Mouse (Mus musculus) intestine, embryonic 14.5 days (tissue): Measurements from ENCODE around the gene Chd4. TPM values are rescaled to one million over a fixed set of nuclear protein-coding genes. Genes with fewer than 3 reads are reported as not detected.

Experiments
- ATAC-seq: fragments of 200-750 bp; cut with Nextera tagmentation; replicated peaks from 2 replicates; pipeline ENCODE4 v1.8.0; 2017; ENCODE audit warnings: low read depth, moderate number of reproducible peaks, moderate TSS enrichment, moderate library complexity; ENCODE audit not compliant: low FRiP score, low TSS enrichment
- DNase-seq: peaks from one replicate; pipeline ENCODE4 v3.0.0-alpha.2; 2018; ENCODE audit warnings: low spot score
- H3K27ac ChIP-seq: fragments of 300-500 bp; sonication (generic); 2 replicates; pipeline ENCODE4 v1.5.1; 2014; ENCODE audit warnings: low read depth, mild to moderate bottlenecking, control low read depth
- H3K27me3 ChIP-seq: fragments of 300-500 bp; sonication (generic); replicated peaks from 2 replicates; pipeline ENCODE4 v1.6.1; 2014; ENCODE audit warnings: low read length, control low read depth; ENCODE audit not compliant: control insufficient read depth, insufficient read depth
- H3K36me3 ChIP-seq: fragments of 300-500 bp; sonication (generic); 2 replicates; pipeline ENCODE4 v1.6.1; 2014; ENCODE audit warnings: low read length, control low read depth; ENCODE audit not compliant: control insufficient read depth, insufficient read depth
- H3K4me1 ChIP-seq: fragments of 300-500 bp; sonication (generic); replicated peaks from 2 replicates; pipeline ENCODE4 v1.6.1; 2014; ENCODE audit warnings: low read length, control low read depth, mixed read lengths; ENCODE audit not compliant: control insufficient read depth, insufficient read depth
- H3K4me2 ChIP-seq: fragments of 300-500 bp; sonication (generic); 2 replicates; pipeline ENCODE4 v1.6.1; 2014; ENCODE audit warnings: low read length
- H3K4me3 ChIP-seq: fragments of 300-500 bp; sonication (generic); 2 replicates; pipeline ENCODE4 v1.5.1; 2014; ENCODE audit warnings: low read depth, low read length, control low read depth, mixed read lengths
- H3K9ac ChIP-seq: fragments of 300-500 bp; sonication (generic); 2 replicates; pipeline ENCODE4 v1.6.1; 2014; ENCODE audit warnings: mild to moderate bottlenecking, low read length
- H3K9me3 ChIP-seq: fragments of 300-500 bp; sonication (generic); 2 replicates; pipeline ENCODE4 v1.6.1; 2016; ENCODE audit warnings: low read length, control low read depth; ENCODE audit not compliant: control insufficient read depth
- WGBS: fragments of 180-500 bp; shearing (Covaris S2); extraction: QIAGEN DNeasy Blood & Tissue Kit; methylation state at CpG from one replicate; pipeline ENCODE4 v1.1.7; 2014; 5-methylcytosine and 5-hydroxymethylcytosine counted together
- polyA plus RNA-seq: library from polyadenylated mRNA; unstranded; fragments of >200 nt; fragmentation: Nextera tagmentation; extraction: Ambion mirVana; gene quantifications from 2 replicates; pipeline ENCODE4 v1.2.1, GENCODE M21; 2014

The Chd4 gene
- polyA plus RNA-seq, 1 experiment from 2014 or later, result 74.8 TPM

DNA sequence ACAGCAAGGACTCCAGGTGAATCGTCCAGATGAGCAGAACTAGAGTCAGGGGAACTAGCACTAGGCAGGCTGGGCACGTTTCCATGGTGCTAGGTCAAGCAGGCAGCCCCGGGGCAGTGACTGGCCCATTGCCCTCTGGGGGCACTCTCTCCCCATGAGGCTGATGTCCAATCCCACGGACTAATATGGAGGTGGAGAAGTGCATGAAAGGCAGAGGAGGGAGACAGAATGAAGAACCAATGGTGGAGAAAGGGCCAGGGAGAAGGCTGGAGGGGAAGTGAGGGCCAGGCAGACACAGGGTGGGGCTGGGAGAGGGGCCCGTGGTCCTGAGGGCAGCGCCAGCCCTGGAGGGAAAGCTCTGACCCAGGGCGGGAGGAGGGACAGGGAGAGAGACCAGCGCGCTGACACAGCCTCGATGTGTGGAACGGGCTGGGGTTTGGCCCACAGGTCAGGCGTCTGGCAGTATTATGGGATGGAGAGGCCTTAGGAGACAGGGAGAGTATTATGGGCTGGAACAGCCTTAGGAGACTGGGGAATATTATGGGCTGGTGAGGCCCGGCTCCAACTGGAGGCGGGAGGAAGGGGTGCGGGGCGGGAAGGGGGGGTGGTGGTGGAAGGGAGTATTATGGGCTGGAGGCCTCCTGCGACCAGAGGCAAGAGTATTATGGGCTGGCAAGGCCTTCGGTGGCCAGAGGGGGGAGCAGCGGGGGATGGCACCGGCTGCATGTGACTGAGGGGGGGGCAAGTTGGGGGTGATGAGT lies 7.0 kb upstream of the Chd4 start:
- peaks cover 29% of the 10 kb centered on the region for H3K4me1 ChIP-seq
- ATAC-seq, result peak; percentile 70
- H3K9ac ChIP-seq, result peak overlapping the region; percentile 23
- no peaks in the 10 kb centered on the region for H3K27me3 ChIP-seq
- H3K9me3 ChIP-seq, result no peaks in the 10 kb centered on the region
- no peak overlapping the region for H3K4me3 ChIP-seq
- peak; percentile 87 for DNase-seq
- H3K27ac ChIP-seq, result peak overlapping the region; percentile 77
- WGBS, result 4% methylated on average over 20 of the region's 20 CpGs
- H3K4me2 ChIP-seq, result peak overlapping the region; percentile 41
- H3K36me3 ChIP-seq, result no peaks in the 10 kb centered on the region

DNA sequence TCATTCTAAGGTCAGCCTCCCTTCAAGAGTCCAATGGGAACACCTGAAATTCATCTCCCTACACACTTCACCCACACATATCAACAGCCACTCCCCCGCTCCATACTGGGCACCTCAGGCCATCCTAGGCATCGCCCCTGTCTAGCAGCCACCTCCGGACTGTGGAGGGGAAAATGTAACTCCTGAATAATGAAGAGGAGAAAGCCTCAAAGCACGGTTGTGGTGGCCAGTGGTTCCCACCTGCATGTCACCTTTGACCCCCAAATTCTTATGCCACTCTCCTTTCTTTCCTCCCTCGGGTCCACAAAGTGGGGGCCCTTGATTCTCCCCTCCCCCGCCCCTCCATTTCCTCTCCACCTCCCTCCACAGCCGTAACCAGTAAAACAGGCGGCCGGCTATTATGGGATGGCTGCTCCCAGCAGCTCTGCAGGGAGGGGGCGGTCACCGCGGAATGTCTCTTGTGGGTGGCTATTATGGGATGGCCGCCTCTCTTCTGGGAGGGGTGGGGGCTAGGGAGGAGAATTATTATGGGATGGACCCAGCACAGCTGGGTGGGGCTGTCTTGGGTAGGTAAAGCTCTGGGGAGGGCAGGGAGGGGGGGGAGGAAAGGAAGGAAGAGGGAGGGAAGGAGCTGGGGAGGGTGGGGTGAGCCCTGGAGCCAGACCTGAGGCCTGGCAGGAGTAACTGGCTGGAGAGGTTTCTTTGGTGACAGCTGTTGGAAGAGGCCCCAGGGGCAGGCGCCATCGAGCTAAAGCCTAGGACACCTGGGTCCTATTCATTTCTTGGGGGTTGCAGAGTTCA lies 6.1 kb upstream of the Chd4 start:
- Histone ChIP-seq H3K9me3 (no peaks in the 10 kb centered on the region), H3K9ac (peak overlapping the region; percentile 0; the same call in 1 of the 2 replicates), H3K4me2 (peak overlapping the region; percentile 41), H3K27me3 (no peaks in the 10 kb centered on the region), H3K4me1 (peaks cover 25% of the 10 kb centered on the region), H3K27ac (peak overlapping the region; percentile 77), H3K36me3 (no peaks in the 10 kb centered on the region), H3K4me3 (no peak overlapping the region)
- peak; percentile 78 for DNase-seq
- 2% methylated on average over 15 of the region's 15 CpGs for WGBS
- peak; percentile 73 for ATAC-seq

DNA sequence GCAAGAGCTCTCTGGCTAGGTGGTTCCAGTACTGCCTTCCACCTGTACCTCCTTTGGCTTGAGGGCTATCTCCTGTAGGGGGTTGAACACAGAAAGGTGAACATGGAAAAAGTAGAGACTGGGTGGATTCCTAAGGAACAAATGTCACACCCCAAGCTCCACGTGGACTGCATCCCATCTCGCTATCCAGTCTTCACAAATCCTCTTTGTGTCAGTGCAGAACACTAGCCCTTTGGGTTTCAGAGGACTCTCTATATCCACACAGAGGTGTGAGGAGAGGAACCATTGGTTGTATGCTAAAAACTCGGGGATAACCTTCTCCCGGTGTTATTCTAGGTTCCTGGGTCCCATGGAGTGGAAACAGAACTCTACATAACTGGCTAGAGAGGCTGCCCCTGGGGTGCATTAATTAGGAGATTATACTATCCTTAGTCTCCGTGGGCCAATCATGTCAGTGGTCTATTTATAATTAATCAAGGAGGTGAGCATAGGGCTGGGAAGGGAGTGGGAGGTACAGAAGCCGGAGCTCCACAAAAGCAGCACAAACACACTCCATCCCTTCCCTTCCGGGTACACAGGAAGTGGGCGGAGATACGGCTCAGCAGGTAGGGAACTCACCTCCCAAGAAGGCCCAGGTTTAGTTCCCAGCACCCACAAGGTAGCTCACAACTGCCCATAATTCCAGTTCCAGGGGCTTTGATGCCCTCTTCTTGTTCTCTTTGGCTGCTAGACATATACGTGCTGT lies 5.3 kb upstream of the Chd4 start:
- H3K4me3 ChIP-seq, result no peak overlapping the region
- no peak overlapping the region for H3K9ac ChIP-seq
- DNase-seq, result no peak
- WGBS, result 55% methylated on average over 10 of the region's 10 CpGs
- H3K9me3 ChIP-seq, result no peaks in the 10 kb centered on the region
- H3K36me3 ChIP-seq, result no peaks in the 10 kb centered on the region
- peak; percentile 22; the same call in 1 of the 2 replicates for ATAC-seq
- H3K4me1 ChIP-seq, result peaks cover 25% of the 10 kb centered on the region
- H3K27ac ChIP-seq, result peak overlapping the region; percentile 77
- peak overlapping the region; percentile 41 for H3K4me2 ChIP-seq
- no peaks in the 10 kb centered on the region for H3K27me3 ChIP-seq

DNA sequence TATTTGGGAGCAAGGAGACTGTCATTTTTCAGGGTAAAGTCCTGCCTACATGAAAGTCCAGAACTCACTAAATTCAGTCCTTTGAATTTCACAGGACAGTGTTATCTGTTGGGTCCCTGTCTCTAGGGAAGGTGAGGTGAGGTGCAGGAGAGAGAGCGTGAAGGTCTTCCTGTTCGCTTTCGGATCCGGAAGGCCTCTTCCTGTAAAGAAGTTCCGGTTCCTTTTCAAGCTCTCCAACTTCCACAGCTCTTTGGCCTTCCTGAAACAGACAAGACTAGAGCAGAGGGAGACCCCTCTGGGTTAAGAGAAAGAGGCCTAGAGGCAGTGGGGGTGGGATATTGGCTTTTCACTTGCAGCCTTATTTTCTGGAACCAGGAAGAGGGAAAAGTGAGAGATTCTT lies 3.4 kb upstream of the Chd4 start:
- no peaks in the 10 kb centered on the region for H3K36me3 ChIP-seq
- 0 out of 2 replicates have a peak overlapping the region, but pooled peaks have one; percentile 16 for H3K27ac ChIP-seq
- H3K9me3 ChIP-seq, result no peaks in the 10 kb centered on the region
- no peak overlapping the region for H3K4me3 ChIP-seq
- H3K4me1 ChIP-seq, result peaks cover 28% of the 10 kb centered on the region
- H3K27me3 ChIP-seq, result no peaks in the 10 kb centered on the region
- WGBS, result 76% methylated on average over 5 of the region's 5 CpGs
- no peak for DNase-seq
- no peak overlapping the region for H3K4me2 ChIP-seq
- ATAC-seq, result no peak
- H3K9ac ChIP-seq, result no peak overlapping the region

DNA sequence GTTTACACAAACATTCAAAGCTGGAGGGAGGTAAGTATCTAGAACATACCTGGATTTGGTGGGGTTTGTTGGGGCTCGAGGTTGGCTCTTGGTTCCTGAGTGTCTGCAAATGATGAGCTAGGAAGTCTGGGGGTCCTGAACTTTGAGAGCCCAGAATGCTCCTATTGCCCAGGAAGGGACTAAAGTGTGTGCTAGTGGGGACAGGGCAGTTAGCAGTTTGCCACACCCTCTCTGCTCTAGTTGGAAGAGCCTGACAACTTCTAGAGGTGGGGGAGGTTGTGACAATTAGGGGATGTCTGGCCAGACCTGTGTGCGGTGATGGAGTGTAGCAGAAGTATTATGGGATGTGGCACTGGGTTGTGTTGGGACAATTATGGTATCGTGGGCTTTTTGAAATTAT lies 938 bp upstream of the Chd4 start:
- DNase-seq (no peak), ATAC-seq (no peak)
- Histone ChIP-seq H3K36me3 (peaks cover 22% of the 10 kb centered on the region), H3K9ac (no peak overlapping the region), H3K4me1 (peaks cover 40% of the 10 kb centered on the region), H3K27me3 (no peaks in the 10 kb centered on the region), H3K9me3 (no peaks in the 10 kb centered on the region), H3K4me2 (no peak overlapping the region), H3K4me3 (no peak overlapping the region), H3K27ac (peak overlapping the region; percentile 92; the same call in 1 of the 2 replicates)
- 48% methylated on average over 3 of the region's 3 CpGs for WGBS

DNA sequence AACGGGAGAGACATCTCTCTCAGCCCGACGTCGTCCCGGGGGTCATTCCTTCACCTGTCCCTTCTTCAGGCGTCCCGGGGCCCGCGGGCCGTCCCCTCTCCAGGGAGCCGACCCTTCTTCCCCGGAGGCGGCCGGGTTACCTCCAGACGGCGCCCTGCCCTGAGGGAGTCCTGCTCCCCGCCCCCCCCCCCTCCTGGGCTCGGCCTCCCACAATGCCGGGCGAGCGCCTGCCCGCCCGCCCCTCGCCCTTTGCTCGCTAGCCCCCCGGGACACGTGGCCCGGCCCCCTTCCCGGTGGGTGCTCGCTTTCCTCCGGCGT lies 457 bp downstream of the Chd4 start:
- Histone ChIP-seq H3K4me3 (peak overlapping the region; percentile 80), H3K4me1 (peaks cover 28% of the 10 kb centered on the region), H3K9me3 (no peaks in the 10 kb centered on the region), H3K4me2 (peak overlapping the region; percentile 95), H3K36me3 (peaks cover 35% of the 10 kb centered on the region), H3K9ac (peak overlapping the region; percentile 77), H3K27ac (peak overlapping the region; percentile 92), H3K27me3 (no peaks in the 10 kb centered on the region)
- peak; percentile 45 for ATAC-seq
- WGBS, result 2% methylated on average over 23 of the region's 32 CpGs
- no peak for DNase-seq

DNA sequence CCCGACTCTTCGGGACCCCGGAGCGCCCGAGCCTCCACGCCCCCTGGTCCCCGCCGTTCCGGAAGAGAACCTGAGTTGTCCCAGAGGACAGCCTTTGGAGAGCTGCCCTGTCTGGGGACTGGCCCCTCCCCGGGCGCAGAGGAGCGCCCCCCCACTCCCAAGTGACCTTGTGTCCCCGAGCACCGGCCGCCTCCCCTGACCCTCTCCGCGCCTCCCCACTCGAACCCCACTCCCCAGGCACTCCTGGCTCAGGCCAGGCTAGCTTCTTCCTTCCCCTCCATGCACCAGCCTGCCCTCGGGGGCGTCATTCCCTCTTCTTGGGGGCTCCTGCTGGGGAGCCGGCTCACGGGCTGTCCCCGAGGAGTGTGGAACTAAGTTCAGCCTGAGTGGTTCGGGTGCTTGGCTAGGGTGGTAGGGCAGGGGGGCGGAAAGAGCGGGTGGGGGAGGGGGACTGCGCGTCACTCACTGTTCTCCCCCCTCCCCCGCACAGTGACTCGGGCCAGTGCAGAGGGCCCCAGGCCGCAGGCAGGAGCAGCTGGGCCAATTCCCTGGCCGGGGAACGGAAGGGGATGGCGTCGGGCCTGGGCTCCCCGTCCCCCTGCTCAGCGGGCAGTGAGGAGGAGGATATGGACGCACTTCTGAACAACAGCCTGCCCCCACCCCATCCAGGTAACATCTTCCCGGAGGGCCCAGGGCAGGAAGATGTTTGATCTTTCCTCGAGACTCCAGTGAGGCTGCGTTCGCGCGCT lies 990 bp downstream of the Chd4 start:
- WGBS, result under 1% methylated on average over 43 of the region's 44 CpGs
- peaks cover 27% of the 10 kb centered on the region for H3K4me1 ChIP-seq
- peak overlapping the region; percentile 80 for H3K4me3 ChIP-seq

DNA sequence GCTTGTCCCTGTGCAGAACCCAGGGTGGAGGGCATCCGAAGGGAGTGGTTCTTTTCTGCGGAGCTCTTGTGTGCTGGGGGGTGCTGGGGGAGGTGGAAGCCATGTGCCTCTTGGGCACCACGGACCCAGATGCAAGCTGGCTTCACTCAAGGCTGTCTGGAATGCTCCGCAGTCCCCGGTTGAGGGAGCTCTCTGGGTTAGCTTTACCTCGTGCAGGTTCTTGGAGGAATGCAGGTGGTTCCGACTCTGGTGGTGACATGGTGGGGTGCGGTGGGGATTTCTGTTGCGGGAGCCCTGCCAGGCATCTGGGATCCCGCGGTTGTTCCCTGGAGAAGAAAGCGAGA lies 1.5 kb downstream of the Chd4 start:
- WGBS, result under 1% methylated on average over 12 of the region's 12 CpGs
- H3K27me3 ChIP-seq, result no peaks in the 10 kb centered on the region
- peak overlapping the region; percentile 80 for H3K4me3 ChIP-seq
- H3K36me3 ChIP-seq, result peaks cover 46% of the 10 kb centered on the region
- peak overlapping the region; percentile 95 for H3K4me2 ChIP-seq
- ATAC-seq, result peak; percentile 4; the same call in 1 of the 2 replicates
- no peak for DNase-seq
- H3K9me3 ChIP-seq, result no peaks in the 10 kb centered on the region
- peak overlapping the region; percentile 77 for H3K9ac ChIP-seq
- peaks cover 27% of the 10 kb centered on the region for H3K4me1 ChIP-seq
- H3K27ac ChIP-seq, result peak overlapping the region; percentile 92; the same call in 1 of the 2 replicates

More for the DNA sequence above, 990 bp downstream of the Chd4 start:
- Histone ChIP-seq H3K9me3 (no peaks in the 10 kb centered on the region), H3K4me2 (peak overlapping the region; percentile 95), H3K36me3 (peaks cover 41% of the 10 kb centered on the region), H3K9ac (peak overlapping the region; percentile 77), H3K27me3 (no peaks in the 10 kb centered on the region), H3K27ac (peak overlapping the region; percentile 92)
- DNase-seq (peak; percentile 79), ATAC-seq (peak; percentile 45)
